Mouse (Mus musculus) heart, adult 2 months (tissue): ENCODE measurements around the gene Ntmt1.

ENCODE experiments used
- CTCF ChIP-seq: fragments of 200-600 bp; IDR thresholded peaks from 2 replicates; pipeline ENCODE4 v1.8.1; 2022; ENCODE audit warnings: antibody characterized with exemption, mild to moderate bottlenecking, moderate library complexity
- EP300 ChIP-seq: fragments of 200-500 bp; IDR thresholded peaks from 2 replicates; pipeline ENCODE4 v1.6.1; 2011; ENCODE audit warnings: low read depth, low read length, control low read depth; ENCODE audit not compliant: insufficient read depth
- POLR2A ChIP-seq: fragments of 200-500 bp; IDR thresholded peaks from 2 replicates; pipeline ENCODE4 v1.6.1; 2011; ENCODE audit warnings: mild to moderate bottlenecking, low read depth, low read length, control low read depth; ENCODE audit not compliant: insufficient read depth

DNA sequence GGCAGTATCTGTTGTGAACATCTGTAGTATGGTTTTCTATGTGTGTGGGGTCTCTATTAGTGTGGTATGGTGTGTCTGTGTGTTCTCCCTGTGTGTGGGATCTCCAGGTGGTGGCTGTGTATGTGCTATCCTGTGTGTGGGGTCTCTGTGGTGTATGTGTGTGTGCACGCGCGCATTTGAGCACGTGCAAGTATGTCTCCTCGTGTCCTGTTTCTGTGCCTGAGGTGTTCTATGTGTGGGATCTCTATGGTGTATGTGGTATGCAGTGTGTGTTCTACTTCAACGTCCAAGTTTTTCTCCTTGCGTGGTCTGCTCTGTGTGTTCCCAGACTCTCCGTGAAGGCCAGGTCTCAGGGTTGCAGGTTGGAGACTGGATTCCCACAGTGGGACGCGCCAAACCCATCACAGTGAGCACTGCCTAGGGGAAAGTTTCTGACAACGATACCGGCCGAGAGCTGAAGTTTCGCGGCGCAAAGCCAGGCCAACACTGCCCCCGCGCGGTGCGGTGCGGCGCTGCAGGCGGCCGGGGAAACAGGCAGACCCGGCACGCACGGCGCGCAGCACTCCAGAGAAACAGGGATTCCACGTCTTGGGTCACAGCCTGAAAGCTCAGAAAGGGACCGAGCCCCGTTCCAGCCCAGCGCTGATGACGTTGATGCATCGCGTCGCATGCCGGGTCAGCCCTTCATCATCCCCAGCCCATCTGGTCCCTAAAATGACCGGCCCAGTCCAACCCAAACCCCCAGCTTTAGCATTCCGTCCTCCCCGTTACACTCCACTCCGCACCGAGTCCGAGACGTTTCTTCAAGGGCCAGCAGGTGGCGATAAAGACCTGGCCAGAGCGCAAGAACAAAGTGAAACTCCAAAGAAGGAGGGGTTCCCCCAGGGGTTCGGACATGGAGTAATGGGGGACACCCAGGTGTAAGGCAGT, 13.2 kb upstream of the Ntmt1 start:
- TF ChIP-seq POLR2A (peak; percentile 47; the same call in 1 of the 2 replicates), CTCF (peak; percentile 82), EP300 (peak; percentile 88)
